Comparison of ENCODE assay signal across 19 mouse cellular contexts in genomic region chr8:91350628-91351027, GRCm38 (mm10). TPM values are rescaled to one million over a fixed set of nuclear protein-coding genes. Genes with fewer than 3 reads are reported as not detected.
DNase-seq lines count a peak whose midpoint lies in the region; ATAC-seq and TF ChIP-seq lines count a peak whose summit lies in the region.
"Had no signal": no experiment of that assay in that cellular context is flagged by ENCODE, and none has a peak within 500 bp of the region (broad histone marks: within the 10 kb centered on the region; RNA-seq: fewer than 3 reads in every experiment).

No protein-coding gene starts in this region.

- no peak for DNase-seq in heart, postnatal 4 days
- peak in 1 of 2 experiments; percentile 42 for DNase-seq in left cerebral cortex, adult 2 months (ENCODE audit: extremely low spot score in 1 of 2, low spot score in 2 of 2)
- DNase-seq in left cerebral cortex, postnatal 10 days (ENCODE audit: extremely low spot score in 1 of 2, low spot score in 2 of 2): no peak
- DNase-seq in heart, postnatal 0 days (ENCODE audit: low spot score): no peak
- no peak for DNase-seq in limb, embryonic 10.5 days (ENCODE audit: low spot score)
- DNase-seq in cerebellum, adult 8-10 months: no peak
- DNase-seq: adrenal gland, adult 8-10 months; cerebellum, postnatal 25 days; forebrain, postnatal 0 days; kidney, adult 2 months; kidney, postnatal 25 days; lung, embryonic 14.5 days had no signal

- no peak for TF ChIP-seq CTCF in left cerebral cortex, adult 2 months (IDR thresholded peaks at IDR 0.05)
- no peak for TF ChIP-seq CTCF in heart, postnatal 0 days (IDR thresholded peaks at IDR 0.05; ENCODE audit: low read depth)

- intact Hi-C loops in left cerebral cortex, adult 2 months (cut with DNase I): no loop called here
- intact Hi-C loops in left cerebral cortex, postnatal 10 days (cut with DNase I): no loop called here

- peak overlapping the region; percentile 24; the same call in 1 of the 2 replicates for H3K27ac ChIP-seq in heart, embryonic 11.5 days (ENCODE audit: low read depth, low read length)
- peak overlapping the region; percentile 57 for H3K27ac ChIP-seq in left cerebral cortex, adult 2 months
- H3K27ac ChIP-seq in heart, postnatal 0 days (ENCODE audit: low read depth): peak overlapping the region; percentile 26
- H3K27ac ChIP-seq in limb, embryonic 10.5 days: 0 out of 2 replicates have a peak overlapping the region, but pooled peaks have one; percentile 42
- H3K27ac ChIP-seq: embryonic facial prominence, embryonic 10.5 days; neural tube, embryonic 13.5 days had no signal

- H3K27me3 ChIP-seq in heart, embryonic 11.5 days (ENCODE audit: control insufficient read depth, insufficient read depth, low read length): no peaks in the 10 kb centered on the region
- no peaks in the 10 kb centered on the region for H3K27me3 ChIP-seq in heart, postnatal 0 days (ENCODE audit: control insufficient read depth, insufficient read depth, low read length)
- H3K27me3 ChIP-seq in limb, embryonic 10.5 days (ENCODE audit: low read depth, poor library complexity, severe bottlenecking): no peaks in the 10 kb centered on the region
- H3K27me3 ChIP-seq: neural tube, embryonic 13.5 days had no signal

- H3K4me3 ChIP-seq in heart, embryonic 11.5 days (ENCODE audit: low read depth, low read length): no peak overlapping the region
- H3K4me3 ChIP-seq in left cerebral cortex, adult 2 months: no peak overlapping the region
- no peak overlapping the region; the same call in 1 of the 2 replicates for H3K4me3 ChIP-seq in heart, postnatal 0 days (ENCODE audit: low read depth, low read length)
- no peak overlapping the region for H3K4me3 ChIP-seq in limb, embryonic 10.5 days
- H3K4me3 ChIP-seq: embryonic facial prominence, embryonic 10.5 days; erythroblast, embryonic 14.5 days; neural tube, embryonic 13.5 days had no signal

- H3K4me1 ChIP-seq in heart, embryonic 11.5 days (ENCODE audit: control insufficient read depth, insufficient read depth, low read length): peaks cover 19% of the 10 kb centered on the region
- peaks cover 16% of the 10 kb centered on the region for H3K4me1 ChIP-seq in heart, postnatal 0 days (ENCODE audit: control insufficient read depth, insufficient read depth)
- H3K4me1 ChIP-seq in limb, embryonic 10.5 days: peaks cover 20% of the 10 kb centered on the region

- H3K4me2 ChIP-seq in heart, embryonic 11.5 days: peak overlapping the region; percentile 20
- peak overlapping the region; percentile 12 for H3K4me2 ChIP-seq in heart, postnatal 0 days (ENCODE audit: low read depth, low read length)
- H3K4me2 ChIP-seq: liver, embryonic 11.5 days; lung, embryonic 14.5 days; neural tube, embryonic 13.5 days had no signal

- H3K36me3 ChIP-seq in heart, embryonic 11.5 days (ENCODE audit: control insufficient read depth, insufficient read depth, low read length): no peaks in the 10 kb centered on the region
- H3K36me3 ChIP-seq in heart, postnatal 0 days (replicated peaks; ENCODE audit: control insufficient read depth, insufficient read depth, low read length): no peaks in the 10 kb centered on the region
- H3K36me3 ChIP-seq in limb, embryonic 10.5 days: peaks cover 11% of the 10 kb centered on the region; the same call in 1 of the 2 replicates
- H3K36me3 ChIP-seq: neural tube, embryonic 13.5 days had no signal

- WGBS in heart, embryonic 11.5 days (ENCODE audit: insufficient replicate concordance): 48% methylated on average over 7 of the region's 7 CpGs
- WGBS in heart, postnatal 0 days: 24% methylated on average over 7 of the region's 7 CpGs
- 76% methylated on average over 7 of the region's 7 CpGs for WGBS in limb, embryonic 10.5 days

- no peak overlapping the region for H3K9ac ChIP-seq in heart, embryonic 11.5 days (ENCODE audit: low read depth, low read length)
- no peak overlapping the region for H3K9ac ChIP-seq in heart, postnatal 0 days (replicated peaks; ENCODE audit: low read depth, low read length)
- H3K9ac ChIP-seq: forebrain, postnatal 0 days; lung, embryonic 14.5 days; neural tube, embryonic 13.5 days had no signal

- no peak for TF ChIP-seq EP300 in heart, postnatal 0 days (IDR thresholded peaks at IDR 0.05; ENCODE audit: low read depth)

- no peaks in the 10 kb centered on the region for H3K9me3 ChIP-seq in heart, embryonic 11.5 days (replicated peaks; ENCODE audit: control insufficient read depth, low read length)
- no peaks in the 10 kb centered on the region for H3K9me3 ChIP-seq in heart, postnatal 0 days (replicated peaks; ENCODE audit: control insufficient read depth, low read length)
- no peaks in the 10 kb centered on the region for H3K9me3 ChIP-seq in limb, embryonic 10.5 days (replicated peaks)
- H3K9me3 ChIP-seq: embryonic facial prominence, embryonic 10.5 days; G1E; neural tube, embryonic 13.5 days had no signal

- no peak for ATAC-seq in heart, embryonic 11.5 days (replicated peaks; ENCODE audit: insufficient number of reproducible peaks, low FRiP score, low TSS enrichment)
- peak; percentile 42; the same call in 1 of the 2 replicates for ATAC-seq in heart, postnatal 0 days (ENCODE audit: insufficient read depth, low read depth)
- ATAC-seq: forebrain, postnatal 0 days; midbrain, embryonic 16.5 days had no signal

RNA-seq across cellular contexts. Expression of gene Fto, which starts 37.3 kb away (rescaled TPM):
- polyA plus RNA-seq in heart, embryonic 11.5 days (2014; fragmentation: Nextera tagmentation; extraction: Ambion mirVana): 70.1 and 81.9 TPM in 2 replicates
- total RNA-seq in heart, postnatal 4 days (2021): 10 to 100 TPM; 81.5 to 87.0 TPM
- 100 to 1,000 TPM; 152 to 155 TPM for total RNA-seq in left cerebral cortex, adult 2 months (2021)
- total RNA-seq in left cerebral cortex, postnatal 10 days (2021): 100 to 1,000 TPM; 122 to 128 TPM
- 43.9 and 50.6 TPM in 2 replicates for total RNA-seq in heart, postnatal 0 days (2014; rRNA removed; ENCODE audit: low replicate concordance)
- 39.3 and 41.1 TPM in 2 replicates for polyA plus RNA-seq in heart, postnatal 0 days (2015; fragmentation: Nextera tagmentation; extraction: Ambion mirVana)
- polyA plus RNA-seq in limb, embryonic 10.5 days (2016; fragmentation: Nextera tagmentation; extraction: Ambion mirVana): 82.4 and 100 TPM in 2 replicates

RNA-seq across cellular contexts. Expression of gene Rpgrip1l, which starts 37.6 kb away (rescaled TPM):
- polyA plus RNA-seq in heart, embryonic 11.5 days (2014; fragmentation: Nextera tagmentation; extraction: Ambion mirVana): 8.0 and 9.6 TPM in 2 replicates
- total RNA-seq in heart, postnatal 4 days (2021): 1 to 10 TPM; 3.5 to 4.9 TPM
- 10 to 100 TPM; 22.6 to 27.3 TPM for total RNA-seq in left cerebral cortex, adult 2 months (2021)
- 10 to 100 TPM; 24.4 to 30.4 TPM for total RNA-seq in left cerebral cortex, postnatal 10 days (2021)
- 3.6 and 4.1 TPM in 2 replicates for total RNA-seq in heart, postnatal 0 days (2014; rRNA removed; ENCODE audit: low replicate concordance)
- 4.3 and 4.7 TPM in 2 replicates for polyA plus RNA-seq in heart, postnatal 0 days (2015; fragmentation: Nextera tagmentation; extraction: Ambion mirVana)
- 11.8 and 13.1 TPM in 2 replicates for polyA plus RNA-seq in limb, embryonic 10.5 days (2016; fragmentation: Nextera tagmentation; extraction: Ambion mirVana)
